Mouse (Mus musculus): ENCODE data around the gene Trank1.

The Trank1 gene

DNA sequence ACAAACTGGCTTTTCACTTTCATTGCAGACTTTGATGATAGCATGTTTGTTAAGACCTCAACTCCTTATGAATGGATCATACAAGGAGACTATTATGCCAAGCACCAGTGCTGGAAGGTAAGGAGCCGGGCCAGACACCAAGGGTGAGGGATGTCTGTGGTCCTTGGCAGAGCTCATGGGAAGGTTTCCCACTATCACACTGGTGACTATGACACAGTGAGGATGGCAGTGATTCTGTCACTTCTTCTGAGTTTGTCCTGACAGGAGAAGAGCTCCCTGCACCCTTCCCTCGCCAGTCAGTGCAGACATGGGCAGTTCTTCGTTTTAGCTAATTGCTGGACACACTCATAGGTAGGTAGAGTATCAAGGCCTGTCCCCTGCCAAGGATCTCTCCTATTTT is 71.5 kb downstream of the Trank1 start:
- DNase-seq, result peak in 1 of 2 experiments; percentile 19

DNA sequence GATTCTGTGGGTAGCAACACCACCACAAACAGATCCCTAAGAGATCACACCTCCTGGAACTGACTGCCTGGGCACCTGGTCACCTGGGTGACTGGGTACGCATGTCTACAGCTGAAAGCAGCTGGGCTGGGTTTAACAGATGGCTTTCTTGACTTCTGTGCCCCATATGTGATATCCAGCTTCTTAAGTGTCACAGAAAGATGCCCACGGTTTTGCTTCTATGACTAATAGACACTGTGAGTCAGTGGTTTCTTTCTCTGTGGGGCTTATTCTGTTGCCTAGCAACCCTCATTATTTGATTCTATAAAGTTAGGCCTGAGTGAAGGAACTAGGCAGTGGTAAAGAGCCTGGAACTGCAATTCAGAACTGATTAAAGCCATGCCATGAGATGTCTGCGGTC is 72.2 kb downstream of the Trank1 start:
- no peak for DNase-seq

DNA sequence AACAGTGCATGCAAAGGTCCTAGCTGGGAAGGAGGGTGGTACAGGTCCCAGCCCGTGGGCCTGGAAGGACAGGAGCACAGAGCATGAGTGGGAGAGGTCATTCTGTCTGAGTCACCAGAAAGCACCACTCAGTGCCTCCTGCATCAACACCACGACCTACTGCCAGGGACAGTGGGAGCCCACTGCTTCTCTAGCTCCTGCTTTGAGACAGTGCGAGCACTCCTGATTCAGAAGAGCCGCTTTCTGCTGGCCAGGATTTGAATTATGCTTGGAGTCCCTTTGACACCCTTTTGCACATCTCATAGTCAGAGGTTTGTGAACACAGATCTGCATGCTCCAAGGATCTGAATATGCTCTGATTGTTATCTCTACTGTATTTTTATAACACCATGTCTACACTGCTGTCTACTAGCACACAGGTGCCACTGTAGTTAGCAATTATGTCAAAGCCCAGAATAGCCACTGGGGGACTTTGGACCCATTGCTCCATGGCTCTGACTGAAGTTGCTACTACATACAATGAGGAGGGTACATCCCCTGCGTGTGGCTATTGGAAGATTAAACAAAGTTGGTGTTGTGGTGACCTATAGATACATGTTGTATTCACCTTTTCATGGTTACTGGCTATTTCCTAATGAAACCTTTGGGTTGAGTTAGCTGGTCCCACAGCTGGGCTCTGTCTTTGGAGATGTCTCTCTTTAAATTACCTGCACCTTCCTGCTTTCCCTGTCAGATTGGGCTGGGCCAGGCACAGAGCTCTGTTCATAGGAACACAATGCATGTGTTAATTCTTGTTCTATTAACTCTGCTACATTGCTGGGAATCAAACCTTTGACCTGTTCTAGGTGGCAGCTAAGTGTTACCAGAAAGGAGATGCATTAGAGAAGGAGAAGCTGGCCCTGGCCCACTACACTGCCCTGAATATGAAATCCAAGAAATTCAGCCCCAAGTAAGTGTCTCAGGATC is 74.3 kb downstream of the Trank1 start:
- no peak for DNase-seq

DNA sequence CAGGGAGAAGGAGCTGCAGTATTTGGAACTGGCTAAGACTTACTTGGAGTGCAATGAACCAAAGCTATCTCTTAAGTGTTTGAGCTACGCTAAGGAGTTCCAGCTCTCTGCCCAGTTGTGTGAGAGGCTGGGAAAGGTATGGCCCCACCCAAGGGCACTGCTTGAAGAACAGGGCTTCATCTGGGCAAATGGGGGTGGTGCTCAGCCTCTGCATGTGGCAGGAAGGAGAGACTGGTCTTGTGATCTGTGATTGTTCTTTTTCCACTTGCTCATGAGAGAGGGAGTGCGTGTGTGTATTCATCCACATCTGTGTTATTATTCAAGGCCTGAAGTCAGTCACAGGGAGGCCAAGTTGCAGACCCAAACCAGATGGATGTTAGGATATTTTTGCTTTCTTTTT is 75.0 kb downstream of the Trank1 start:
- DNase-seq, result no peak

DNA sequence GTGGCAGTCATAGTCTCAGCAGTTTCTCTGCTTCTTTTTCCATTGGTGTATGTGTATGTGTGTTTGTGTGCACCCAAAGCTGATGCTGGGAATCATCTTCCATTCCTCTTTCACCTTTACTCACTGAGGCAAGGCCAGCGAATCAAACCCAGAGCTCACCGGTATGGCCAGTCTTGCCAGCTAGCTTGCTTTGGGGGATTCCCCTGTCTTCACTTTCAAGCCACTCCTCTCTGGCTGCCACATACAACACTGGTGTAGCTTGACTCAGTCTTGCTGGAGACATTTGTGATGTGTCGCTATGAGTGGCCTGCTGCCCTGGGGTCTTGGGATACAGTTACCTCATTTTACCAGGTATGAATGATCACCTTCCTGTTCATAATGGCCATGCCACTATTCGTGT is 76.0 kb downstream of the Trank1 start:
- no peak for DNase-seq

DNA sequence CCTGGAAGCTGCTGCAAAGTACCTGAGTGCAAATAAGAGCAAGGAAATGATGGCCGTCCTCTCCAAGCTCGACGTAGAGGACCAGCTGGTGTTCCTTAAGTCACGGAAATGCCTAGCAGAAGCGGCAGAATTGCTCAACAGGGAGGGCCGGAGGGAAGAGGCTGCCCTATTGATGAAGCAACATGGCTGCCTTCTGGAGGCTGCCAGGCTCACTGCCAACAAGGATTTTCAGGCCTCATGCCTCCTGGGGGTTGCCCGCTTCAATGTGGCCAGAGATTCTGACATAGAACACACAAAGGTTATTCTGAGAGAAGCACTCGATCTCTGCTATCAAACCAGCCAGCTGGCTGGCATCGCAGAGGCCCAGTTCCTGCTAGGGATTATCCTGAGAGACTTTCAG is 78.5 kb downstream of the Trank1 start:
- DNase-seq, result peak in 1 of 2 experiments; percentile 11

DNA sequence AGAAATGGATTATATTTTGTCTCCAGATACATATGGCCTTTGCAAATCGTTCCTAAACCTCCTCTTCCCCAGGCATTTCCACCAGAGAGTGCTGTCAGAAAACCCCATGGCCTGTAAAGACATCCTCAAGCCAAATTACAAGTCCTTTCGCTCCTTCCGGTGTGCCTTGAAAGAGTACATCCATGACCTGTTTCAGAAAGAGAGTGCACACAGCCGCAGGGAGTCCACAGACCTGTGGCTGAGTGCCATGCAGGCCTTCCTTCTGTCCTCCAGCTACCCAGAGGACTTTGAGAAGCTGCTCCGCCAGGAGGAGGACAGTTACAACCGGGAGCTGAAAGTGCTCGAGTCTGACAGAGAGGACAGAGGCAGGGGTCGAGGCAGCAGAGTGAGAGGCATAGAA is 79.5 kb downstream of the Trank1 start:
- DNase-seq, result no peak

DNA sequence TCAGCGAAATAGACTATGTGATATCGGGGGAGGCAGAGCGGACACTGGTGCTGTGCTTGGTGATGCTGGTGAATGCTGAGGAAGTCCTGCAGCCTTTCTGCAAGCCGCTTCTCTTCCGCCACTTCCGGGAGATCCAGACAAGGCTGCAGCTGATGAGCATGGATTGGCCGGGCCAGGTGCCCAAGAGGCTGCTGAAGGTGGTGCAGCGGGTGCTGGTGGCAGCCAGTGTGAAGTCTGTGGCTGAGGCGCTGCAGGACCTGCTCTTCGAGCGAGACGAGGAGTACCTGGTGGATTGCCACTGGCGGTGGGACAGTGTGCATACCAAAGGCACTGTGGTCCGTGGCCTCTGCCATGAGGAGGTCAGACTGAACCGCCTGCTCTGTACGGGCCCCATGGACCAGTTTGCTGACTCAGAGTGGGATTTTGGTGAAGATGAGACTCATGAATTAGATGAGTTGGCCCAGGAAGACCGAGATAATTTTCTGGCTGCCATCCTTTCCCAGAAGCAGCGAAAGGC is 80.4 kb downstream of the Trank1 start:
- no peak for DNase-seq

DNA sequence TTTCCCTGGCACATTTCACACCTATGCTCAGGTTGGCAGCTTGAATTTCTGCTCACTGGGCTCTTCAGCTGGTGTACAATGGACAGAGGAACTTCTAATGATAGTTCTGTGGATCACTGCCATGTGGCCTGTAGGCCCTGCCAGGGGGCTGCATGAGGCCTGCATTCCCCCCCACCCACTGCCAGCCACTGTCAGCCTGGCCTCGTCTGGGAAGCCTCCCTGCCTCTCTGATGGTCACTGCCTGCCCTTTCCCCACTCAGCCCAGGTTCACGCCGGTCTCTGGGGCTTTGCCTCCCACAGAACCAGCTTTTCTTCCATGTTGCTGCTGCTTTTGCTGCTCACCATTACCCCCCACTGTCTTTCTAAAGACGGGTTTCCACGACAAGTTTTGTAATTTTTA is 83.7 kb downstream of the Trank1 start:
- DNase-seq, result no peak

DNA sequence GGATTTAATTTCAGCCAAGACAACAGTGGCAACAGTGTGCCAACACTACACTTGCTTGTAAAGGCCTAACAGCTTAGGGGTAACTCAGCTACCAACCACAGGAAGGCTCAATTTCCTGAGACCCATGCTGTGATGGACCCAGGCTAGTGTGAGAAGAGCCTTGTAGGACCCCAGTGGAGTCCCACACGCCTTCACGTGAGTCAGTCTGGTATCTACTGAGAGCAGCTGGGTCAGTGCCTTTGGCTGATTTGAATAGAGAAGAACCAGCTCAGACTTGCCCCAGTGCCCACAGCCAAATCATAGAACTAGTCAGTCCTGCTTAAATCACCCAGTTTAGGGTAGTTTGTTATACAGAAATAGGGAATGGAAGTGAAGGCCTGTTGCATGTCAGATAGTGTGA is 86.5 kb downstream of the Trank1 start:
- DNase-seq, result no peak

DNA sequence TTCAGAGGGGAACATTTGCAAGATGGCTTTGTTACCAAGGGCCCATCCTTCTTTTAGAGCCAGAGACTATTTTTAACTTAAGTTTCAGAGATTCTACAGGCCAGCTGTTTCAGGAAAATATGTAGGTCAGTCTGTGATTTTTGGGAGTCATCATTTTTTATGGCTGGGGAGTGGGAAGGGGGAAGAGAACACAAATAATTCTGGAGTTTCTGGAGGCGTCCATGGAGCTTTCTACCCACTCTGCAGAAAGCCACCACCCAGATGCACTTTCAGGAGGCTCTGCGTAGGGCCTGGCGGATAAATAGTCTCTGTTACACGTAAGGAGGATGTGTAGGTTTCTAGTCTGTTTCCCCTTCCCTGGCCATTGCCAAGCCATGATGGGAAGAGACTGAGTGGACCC is 88.5 kb downstream of the Trank1 start:
- DNase-seq, result no peak

DNA sequence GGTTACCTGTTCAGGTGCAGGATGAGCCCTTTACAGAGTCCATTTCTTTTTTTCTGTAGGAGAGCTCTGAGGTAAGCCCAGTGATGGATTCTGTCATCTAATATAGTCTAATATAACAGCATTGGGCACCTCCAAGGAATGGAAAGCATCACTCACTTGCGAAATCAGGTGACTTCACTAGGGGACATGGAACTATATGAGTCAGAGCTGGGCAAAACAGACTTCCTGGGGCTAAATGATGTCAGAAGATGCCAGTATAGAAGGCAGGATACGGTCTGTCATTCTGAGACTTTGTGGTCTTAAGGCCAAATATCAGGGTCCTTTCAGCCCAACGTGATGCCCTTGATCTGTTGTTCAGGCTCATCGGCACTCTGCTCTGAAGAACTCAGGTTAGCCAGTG is 91.6 kb downstream of the Trank1 start:
- no peak for DNase-seq

DNA sequence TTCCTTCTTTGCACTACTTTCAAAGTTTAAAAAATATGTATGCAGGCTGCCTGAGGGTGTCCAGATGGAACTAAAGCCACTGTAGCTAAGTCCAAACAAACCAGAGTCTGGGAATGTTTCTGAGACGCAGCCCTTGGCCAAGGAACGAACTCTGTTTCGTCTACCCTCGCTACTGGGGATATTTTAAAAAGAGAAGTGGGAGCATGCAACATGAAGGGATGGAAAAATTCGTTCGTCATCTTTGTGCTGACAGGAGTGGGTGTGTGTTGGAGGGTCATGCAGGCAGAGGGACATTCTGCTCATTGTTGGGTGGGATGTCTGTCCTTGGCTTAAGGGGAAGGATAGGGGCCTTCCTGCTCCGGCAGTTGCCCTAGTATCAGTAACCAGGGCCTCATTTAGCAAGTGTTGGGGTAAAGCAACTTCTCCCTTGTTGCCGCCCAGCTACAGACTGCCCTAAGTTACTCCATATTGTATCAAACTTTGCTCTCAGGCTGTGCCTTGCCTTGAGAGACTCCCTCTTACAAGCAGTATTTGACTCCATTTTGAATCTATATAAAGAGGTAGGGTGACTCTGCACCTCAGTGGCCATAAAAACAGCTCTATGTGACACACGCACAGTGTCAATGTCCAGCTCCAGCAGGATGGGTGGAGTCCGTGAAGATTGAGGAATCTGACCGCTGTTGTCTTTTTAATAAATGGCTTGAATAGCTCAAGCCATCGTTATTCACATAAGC is 93.0 kb downstream of the Trank1 start:
- DNase-seq, result no peak

DNA sequence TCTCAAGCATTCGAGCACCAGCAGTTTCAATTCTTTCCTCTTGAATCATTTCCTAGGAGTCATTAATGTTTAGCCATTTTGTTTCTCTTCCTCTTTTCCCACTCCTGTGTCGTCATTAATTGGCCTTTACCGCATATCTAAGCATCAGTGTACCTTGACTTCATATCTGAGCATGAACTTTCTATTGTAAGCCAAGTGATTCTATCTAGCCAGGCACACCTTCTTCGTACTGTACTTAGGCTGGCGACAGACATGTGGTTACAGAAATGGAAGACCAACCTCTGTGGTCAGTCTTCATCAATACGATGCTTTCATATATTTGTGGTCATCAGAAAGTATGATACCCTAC is 93.5 kb downstream of the Trank1 start:
- no peak for DNase-seq

DNA sequence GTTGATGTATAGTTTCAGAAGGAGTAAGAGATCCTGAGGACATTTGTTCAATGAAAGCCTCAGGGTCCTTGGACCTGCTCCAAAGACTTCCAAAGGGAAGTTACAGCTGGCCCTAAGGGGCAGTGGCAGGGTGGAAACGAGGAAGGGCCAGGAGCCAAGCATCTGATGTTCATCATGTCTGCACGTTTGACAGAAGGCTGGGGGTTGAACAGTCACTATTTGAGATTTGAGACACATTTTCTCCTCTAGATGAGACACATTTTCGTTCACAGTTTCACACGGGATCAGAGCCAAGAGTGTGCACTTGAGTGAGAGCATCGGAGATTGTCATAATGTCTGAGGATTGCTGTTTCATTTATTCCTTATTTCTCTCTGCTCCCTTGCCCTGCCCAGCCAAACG is 96.5 kb downstream of the Trank1 start:
- no peak for DNase-seq

DNA sequence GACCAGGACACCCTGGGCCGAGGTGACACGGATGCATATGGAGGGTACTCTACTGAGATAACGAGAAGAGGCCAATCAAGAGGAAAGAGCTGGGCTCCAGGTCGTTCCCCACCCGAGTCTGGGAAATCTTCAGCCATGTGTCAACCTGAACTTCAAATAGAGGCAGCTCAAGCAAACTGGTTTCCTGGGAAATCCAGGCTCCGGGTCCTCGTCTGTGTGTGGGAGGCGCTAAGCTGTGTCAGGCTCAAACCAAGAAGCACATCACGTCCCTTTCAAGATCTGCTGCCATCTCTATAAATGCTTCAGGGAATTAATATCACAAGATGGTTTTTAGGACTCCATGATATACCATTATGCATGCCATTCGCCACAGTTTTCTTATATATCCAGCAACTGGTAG is 96.9 kb downstream of the Trank1 start:
- DNase-seq, result no peak

DNA sequence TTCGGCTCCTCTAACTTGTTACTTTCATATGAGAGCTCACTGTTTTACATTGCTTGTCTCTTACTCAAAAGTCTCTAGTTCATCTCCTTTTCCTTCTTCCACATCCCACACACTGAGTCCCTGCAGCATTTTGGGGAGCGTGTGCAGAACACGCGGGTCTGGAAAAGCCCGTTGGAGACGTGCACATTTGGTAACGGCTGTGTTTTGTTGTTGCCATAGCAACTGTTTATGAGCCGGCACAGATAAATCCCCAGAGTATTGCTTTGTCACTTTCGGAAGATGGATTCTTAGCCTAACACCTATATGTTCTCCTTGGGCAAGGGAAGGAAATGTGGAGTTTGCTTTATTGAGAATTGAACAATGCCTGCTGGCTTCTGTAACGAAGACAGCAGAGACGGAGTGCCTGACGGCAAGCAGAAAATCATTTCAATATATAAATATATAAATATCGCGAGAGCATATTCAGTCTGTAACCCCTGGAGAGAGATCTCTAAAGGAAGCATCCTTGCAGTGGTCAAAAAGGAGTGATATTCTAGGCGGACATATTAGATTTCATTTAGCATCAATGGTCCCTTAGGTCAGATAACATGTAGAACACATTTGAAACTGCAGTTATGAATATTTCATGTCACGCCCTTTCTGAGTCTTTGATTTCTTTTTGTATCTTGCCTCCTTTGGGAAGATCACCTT is 101.1 kb downstream of the Trank1 start:
- DNase-seq, result no peak

DNA sequence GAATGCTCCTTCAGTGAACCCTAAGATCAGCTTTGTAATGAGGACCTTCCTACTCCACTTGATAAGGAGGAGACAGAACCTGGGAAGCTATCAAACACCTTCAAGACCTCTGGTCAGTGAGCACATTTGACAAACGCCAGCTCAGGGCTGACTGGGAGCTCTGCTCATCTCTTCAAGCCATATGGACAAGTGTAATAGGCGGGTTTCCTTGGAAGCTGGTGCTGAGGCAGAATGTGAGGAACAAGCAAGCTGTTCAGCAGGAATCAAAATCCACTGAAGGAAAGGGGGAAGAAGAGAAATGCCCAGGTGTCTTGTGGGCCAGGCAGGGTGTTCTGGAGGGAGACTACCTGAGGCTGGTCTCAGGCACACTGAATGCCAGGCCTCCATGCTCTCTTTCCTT is 110.3 kb downstream of the Trank1 start:
- DNase-seq, result no peak

DNA sequence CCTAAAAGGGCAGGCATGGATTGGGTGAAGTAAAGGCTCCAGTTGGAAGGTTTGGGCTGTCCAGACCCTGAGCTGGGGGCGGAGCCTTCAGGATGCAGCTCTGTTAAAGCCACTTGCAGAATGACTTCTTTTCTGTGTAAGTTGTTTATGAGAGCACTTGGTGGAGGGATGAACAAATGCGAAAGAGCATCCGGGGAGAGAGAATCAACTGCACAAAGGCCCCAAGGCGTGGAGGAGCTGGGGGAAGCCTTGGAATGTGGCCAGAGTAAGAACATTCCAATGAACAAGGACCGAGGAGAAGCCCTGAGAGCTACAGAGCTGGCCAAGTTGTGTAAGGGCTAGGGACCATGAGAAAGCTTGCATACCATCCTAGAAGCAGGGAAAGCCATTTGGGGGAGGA is 111.0 kb downstream of the Trank1 start:
- no peak for DNase-seq

DNA sequence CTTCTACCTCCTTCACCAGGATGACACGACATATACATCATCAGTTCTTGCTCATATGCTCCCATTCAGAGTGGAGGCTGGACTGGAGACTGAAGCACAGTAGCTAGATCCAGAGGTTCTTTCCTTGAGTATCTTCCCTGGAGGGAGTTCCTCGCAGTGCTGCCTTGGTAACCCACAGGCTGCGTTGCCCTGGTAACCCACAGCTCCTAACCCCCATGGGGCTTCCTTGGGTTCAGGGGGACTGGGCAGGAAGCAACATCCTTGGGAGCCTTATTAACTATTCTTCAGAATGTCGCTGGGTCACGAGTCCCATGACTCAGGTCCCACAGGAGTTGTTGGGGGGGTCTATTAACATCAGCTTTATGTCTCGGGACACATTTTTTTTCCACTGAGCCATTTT is 113.6 kb downstream of the Trank1 start:
- DNase-seq, result no peak

DNA sequence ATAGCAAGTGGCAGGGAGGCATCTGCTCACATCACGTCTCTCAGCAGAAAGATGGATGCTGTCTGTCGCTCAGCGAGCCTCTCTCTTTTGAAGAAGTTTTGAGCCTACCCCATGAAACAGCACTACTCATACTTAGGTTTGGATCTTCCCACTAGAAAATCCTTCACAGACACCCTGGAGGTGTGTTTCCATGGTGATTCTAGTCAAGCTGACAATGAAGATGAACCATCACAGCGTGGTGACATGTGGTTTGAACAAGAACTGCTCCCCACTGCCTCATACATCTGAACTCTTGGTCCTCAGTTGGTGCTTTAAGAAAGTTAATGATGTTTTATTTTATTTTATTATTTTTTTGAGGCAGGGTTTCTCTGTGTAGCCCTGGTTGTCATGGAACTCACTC is 114.4 kb downstream of the Trank1 start:
- DNase-seq, result no peak

DNA sequence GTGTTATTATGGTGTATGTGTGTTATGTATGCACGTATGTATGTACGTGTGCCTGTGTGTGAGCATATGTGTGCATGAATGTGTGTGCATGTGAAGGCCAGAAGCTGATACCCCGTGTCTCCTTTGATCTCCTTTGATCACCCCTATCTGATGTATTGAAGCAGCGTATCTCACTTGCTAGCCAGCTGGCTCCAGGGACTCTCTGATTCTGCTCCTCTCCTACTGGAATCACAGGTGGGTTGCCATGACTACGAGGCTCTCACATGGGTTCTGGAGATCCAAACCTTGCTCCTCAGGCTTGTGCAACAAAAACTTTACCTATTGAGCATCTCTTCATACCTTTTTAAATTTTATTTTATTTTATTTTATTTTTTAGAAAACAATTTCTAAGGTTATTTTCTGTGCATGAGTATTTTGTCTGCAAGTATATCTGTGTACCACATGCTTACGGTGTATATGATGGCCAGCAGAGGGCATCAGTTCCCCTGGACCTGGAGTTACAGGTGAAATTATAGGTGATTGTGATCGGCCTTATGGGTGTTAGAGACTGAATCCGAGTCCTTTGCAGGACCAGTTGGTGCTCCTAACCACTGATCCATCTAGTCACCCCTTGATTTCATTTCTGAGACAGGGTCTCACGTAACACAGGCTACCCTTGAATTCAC is 116.5 kb downstream of the Trank1 start:
- DNase-seq, result no peak
